Mouse (Mus musculus): ENCODE measurements around the gene Zfr. TPM values are rescaled to one million over a fixed set of nuclear protein-coding genes. Genes with fewer than 3 reads are reported as not detected.

Gene Zfr
- polyA plus RNA-seq, 1 experiment, result 218 TPM

DNA sequence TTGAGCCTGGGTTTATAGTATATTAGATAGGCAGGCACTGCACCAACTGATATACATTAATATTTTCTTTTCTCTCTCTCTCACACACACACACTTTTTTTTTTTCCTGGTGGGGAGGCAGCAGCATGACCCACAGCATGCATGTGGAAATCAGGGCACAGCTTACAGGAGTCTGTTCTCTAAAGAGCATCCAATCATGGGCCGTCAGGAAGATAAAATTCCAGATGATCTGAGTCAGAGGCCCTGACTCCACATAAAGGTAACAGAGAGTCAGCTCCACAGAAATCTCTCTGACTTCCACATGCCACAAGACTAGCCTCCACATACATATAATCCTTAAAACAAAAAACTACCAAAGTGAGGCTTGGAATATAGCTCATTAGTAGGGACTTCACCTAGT, 16.9 kb downstream of the Zfr start:
- no peak for TF ChIP-seq CTCF (IDR thresholded peaks at IDR 0.05; ENCODE audit: borderline replicate concordance, control insufficient read depth, extremely low read depth, insufficient read depth, low read length, poor library complexity)
- no peak for TF ChIP-seq POLR2A (IDR thresholded peaks at IDR 0.05; ENCODE audit: control insufficient read depth, extremely low read depth, insufficient read depth, low read length, poor library complexity)
- Histone ChIP-seq H3K27me3 (ENCODE audit: control insufficient read depth, insufficient read depth, low read length) (no peaks in the 10 kb centered on the region), H3K4me3 (ENCODE audit: control insufficient read depth, insufficient read depth, low read length) (no peak overlapping the region), H3K4me1 (replicated peaks; ENCODE audit: control insufficient read depth, insufficient read depth, low read length) (0 out of 2 replicates have a peak, but pooled peaks cover 3% of the 10 kb centered on the region), H3K36me3 (ENCODE audit: control insufficient read depth, insufficient read depth, low read length) (0 out of 2 replicates have a peak, but pooled peaks cover 6% of the 10 kb centered on the region), H3K27ac (ENCODE audit: control insufficient read depth, insufficient read depth, low read length) (no peak overlapping the region)
- WGBS, result 91% methylated on average over 1 of the region's 1 CpGs
- DNase-seq, result no peak

DNA sequence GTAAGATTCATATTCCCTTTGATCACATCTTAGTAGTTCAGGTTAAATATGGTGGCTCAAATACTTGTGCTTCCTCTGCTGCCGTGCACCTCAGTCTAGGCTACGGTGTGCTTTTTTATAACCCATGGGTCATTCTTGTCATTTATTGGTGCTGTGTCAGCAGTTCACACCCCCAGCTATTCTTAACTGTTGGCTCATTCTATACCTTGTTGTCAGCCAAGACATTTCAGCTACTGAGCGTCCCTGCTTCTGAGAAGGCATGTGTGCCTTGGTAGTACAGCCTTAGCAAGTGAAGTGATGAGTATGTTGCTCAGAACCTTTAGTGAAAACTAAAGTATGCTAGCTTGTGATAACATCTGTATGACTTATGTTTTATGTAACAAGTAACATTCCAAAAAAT, 17.7 kb downstream of the Zfr start:
- DNase-seq, result no peak
- Histone ChIP-seq H3K4me1 (replicated peaks; ENCODE audit: control insufficient read depth, insufficient read depth, low read length) (0 out of 2 replicates have a peak, but pooled peaks cover 3% of the 10 kb centered on the region), H3K36me3 (ENCODE audit: control insufficient read depth, insufficient read depth, low read length) (peaks cover 9% of the 10 kb centered on the region), H3K27ac (ENCODE audit: control insufficient read depth, insufficient read depth, low read length) (no peak overlapping the region), H3K4me3 (ENCODE audit: control insufficient read depth, insufficient read depth, low read length) (no peak overlapping the region), H3K27me3 (ENCODE audit: control insufficient read depth, insufficient read depth, low read length) (no peaks in the 10 kb centered on the region)
- WGBS, result 91% methylated on average over 3 of the region's 3 CpGs
- TF ChIP-seq CTCF (IDR thresholded peaks at IDR 0.05; ENCODE audit: borderline replicate concordance, control insufficient read depth, extremely low read depth, insufficient read depth, low read length, poor library complexity) (no peak), POLR2A (IDR thresholded peaks at IDR 0.05; ENCODE audit: control insufficient read depth, extremely low read depth, insufficient read depth, low read length, poor library complexity) (no peak)

DNA sequence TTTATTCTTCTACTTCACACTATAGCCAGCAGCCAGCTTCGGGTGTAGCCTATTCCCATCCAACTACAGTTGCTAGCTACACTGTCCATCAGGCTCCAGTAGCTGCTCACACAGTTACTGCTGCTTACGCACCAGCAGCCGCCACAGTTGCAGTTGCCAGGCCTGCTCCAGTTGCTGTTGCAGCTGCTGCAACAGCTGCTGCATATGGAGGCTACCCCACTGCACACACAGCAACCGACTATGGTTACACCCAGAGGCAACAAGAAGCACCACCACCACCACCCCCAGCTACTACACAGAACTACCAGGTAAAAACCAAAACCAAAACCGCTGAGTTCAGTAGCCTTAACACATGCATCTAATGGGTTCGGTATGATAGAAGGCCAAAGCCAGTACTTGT, 18.7 kb downstream of the Zfr start:
- 68% methylated on average over 6 of the region's 6 CpGs for WGBS
- no peak for DNase-seq
- 0 out of 2 replicates have a peak, but pooled peaks cover 3% of the 10 kb centered on the region for H3K4me1 ChIP-seq (replicated peaks; ENCODE audit: control insufficient read depth, insufficient read depth, low read length)
- TF ChIP-seq CTCF (IDR thresholded peaks at IDR 0.05; ENCODE audit: borderline replicate concordance, control insufficient read depth, extremely low read depth, insufficient read depth, low read length, poor library complexity) (no peak), POLR2A (IDR thresholded peaks at IDR 0.05; ENCODE audit: control insufficient read depth, extremely low read depth, insufficient read depth, low read length, poor library complexity) (no peak)
- H3K4me3 ChIP-seq (ENCODE audit: control insufficient read depth, insufficient read depth, low read length), result no peak overlapping the region
- peaks cover 17% of the 10 kb centered on the region for H3K36me3 ChIP-seq (ENCODE audit: control insufficient read depth, insufficient read depth, low read length)
- H3K27me3 ChIP-seq (ENCODE audit: control insufficient read depth, insufficient read depth, low read length), result no peaks in the 10 kb centered on the region
- H3K27ac ChIP-seq (ENCODE audit: control insufficient read depth, insufficient read depth, low read length), result no peak overlapping the region

DNA sequence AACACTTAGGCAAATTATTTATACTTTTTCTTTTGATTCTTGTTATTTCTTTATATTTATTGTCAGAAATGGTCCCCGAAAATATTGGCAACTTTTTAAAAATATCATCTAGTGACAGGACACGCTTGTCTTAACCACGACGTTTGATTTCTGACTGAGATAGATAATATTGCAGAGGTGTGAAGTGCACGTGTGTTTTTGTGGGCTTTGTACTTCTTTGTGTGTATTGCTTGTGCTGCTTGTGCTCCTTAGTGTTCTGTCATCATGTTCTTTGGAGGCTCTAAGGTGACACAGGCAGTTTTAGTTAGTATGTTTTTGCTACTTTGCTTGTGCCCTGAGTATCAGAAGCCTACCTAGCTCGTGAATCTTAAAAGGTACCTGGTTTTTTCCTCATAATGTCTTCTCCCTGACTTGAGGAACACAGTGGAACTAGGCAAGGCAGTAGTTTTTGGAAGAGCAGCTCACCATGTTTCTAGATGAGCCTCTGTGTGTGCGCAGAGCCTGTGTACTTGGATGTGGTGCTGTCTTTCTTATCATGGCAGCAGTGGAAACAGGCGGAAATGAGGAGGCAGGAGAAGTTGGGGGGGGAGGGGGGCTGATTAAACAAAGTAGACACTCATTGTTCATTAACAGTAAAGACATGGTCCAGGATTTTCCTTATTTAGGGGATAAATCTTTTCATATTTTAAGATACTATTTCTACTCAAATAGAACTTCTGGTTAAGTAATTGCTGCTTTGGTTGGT, 23.5 kb downstream of the Zfr start:
- DNase-seq, result no peak
- 73% methylated on average over 8 of the region's 8 CpGs for WGBS
- Histone ChIP-seq H3K4me3 (ENCODE audit: control insufficient read depth, insufficient read depth, low read length) (no peak overlapping the region), H3K27me3 (ENCODE audit: control insufficient read depth, insufficient read depth, low read length) (no peaks in the 10 kb centered on the region), H3K4me1 (replicated peaks; ENCODE audit: control insufficient read depth, insufficient read depth, low read length) (0 out of 2 replicates have a peak, but pooled peaks cover 3% of the 10 kb centered on the region), H3K36me3 (ENCODE audit: control insufficient read depth, insufficient read depth, low read length) (peaks cover 34% of the 10 kb centered on the region), H3K27ac (ENCODE audit: control insufficient read depth, insufficient read depth, low read length) (no peak overlapping the region)
- no peak for TF ChIP-seq POLR2A (IDR thresholded peaks at IDR 0.05; ENCODE audit: control insufficient read depth, extremely low read depth, insufficient read depth, low read length, poor library complexity)
- TF ChIP-seq CTCF (IDR thresholded peaks at IDR 0.05; ENCODE audit: borderline replicate concordance, control insufficient read depth, extremely low read depth, insufficient read depth, low read length, poor library complexity), result no peak

DNA sequence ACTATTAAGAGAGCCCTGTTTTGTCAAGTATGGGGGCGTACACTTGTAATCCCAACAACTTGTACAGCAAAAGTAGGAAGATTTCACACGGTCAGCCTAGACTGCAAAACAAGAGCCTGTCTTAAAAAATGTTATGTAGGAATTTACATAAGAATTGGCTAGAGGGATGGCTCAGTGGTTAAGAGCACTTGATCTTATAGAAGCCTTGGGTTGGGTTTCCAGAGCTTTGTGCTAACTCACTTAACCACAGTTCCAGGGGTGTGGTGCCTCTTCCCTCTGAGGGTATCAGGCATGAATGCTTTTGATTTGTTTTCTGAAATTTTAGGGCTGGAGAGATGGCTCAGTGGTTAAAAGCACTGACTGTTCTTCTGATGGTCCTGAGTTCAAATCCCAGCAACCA, 29.8 kb downstream of the Zfr start:
- H3K4me1 ChIP-seq (replicated peaks; ENCODE audit: control insufficient read depth, insufficient read depth, low read length), result no peaks in the 10 kb centered on the region
- DNase-seq, result no peak
- H3K27me3 ChIP-seq (ENCODE audit: control insufficient read depth, insufficient read depth, low read length), result no peaks in the 10 kb centered on the region
- peaks cover 56% of the 10 kb centered on the region for H3K36me3 ChIP-seq (ENCODE audit: control insufficient read depth, insufficient read depth, low read length)
- H3K27ac ChIP-seq (ENCODE audit: control insufficient read depth, insufficient read depth, low read length), result no peak overlapping the region
- H3K4me3 ChIP-seq (ENCODE audit: control insufficient read depth, insufficient read depth, low read length), result no peak overlapping the region
- TF ChIP-seq POLR2A (IDR thresholded peaks at IDR 0.05; ENCODE audit: control insufficient read depth, extremely low read depth, insufficient read depth, low read length, poor library complexity) (no peak), CTCF (IDR thresholded peaks at IDR 0.05; ENCODE audit: borderline replicate concordance, control insufficient read depth, extremely low read depth, insufficient read depth, low read length, poor library complexity) (no peak)
- 98% methylated on average over 2 of the region's 2 CpGs for WGBS

DNA sequence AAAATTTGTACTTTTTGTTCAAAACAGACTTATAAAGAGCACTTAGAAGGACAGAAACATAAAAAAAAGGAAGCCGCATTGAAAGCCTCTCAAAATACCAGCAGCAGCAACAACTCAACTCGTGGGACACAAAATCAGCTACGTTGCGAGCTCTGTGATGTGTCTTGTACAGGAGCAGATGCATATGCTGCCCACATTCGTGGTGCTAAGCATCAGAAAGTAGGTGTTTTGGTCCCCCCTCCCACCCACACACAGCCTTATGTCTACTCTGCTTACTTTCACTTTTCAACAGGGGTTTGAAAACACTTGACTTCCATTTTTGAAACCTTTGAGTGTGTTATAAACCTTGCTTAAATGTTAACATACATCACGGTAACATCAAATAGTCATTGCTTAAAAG, 31.9 kb downstream of the Zfr start:
- Histone ChIP-seq H3K4me1 (replicated peaks; ENCODE audit: control insufficient read depth, insufficient read depth, low read length) (no peaks in the 10 kb centered on the region), H3K36me3 (ENCODE audit: control insufficient read depth, insufficient read depth, low read length) (peaks cover 65% of the 10 kb centered on the region), H3K27me3 (ENCODE audit: control insufficient read depth, insufficient read depth, low read length) (no peaks in the 10 kb centered on the region), H3K4me3 (ENCODE audit: control insufficient read depth, insufficient read depth, low read length) (no peak overlapping the region), H3K27ac (ENCODE audit: control insufficient read depth, insufficient read depth, low read length) (peak overlapping the region; percentile 12; the same call in 1 of the 2 replicates)
- no peak for DNase-seq
- TF ChIP-seq POLR2A (IDR thresholded peaks at IDR 0.05; ENCODE audit: control insufficient read depth, extremely low read depth, insufficient read depth, low read length, poor library complexity) (no peak), CTCF (IDR thresholded peaks at IDR 0.05; ENCODE audit: borderline replicate concordance, control insufficient read depth, extremely low read depth, insufficient read depth, low read length, poor library complexity) (no peak)
- WGBS, result 83% methylated on average over 6 of the region's 6 CpGs
